Mouse (Mus musculus): ENCODE measurements around the gene Fbxl7. TPM values are rescaled to one million over a fixed set of nuclear protein-coding genes. Genes with fewer than 3 reads are reported as not detected.
"Not testable (repeated sequence)": the region's sequence is repeated elsewhere in the genome, so short reads cannot be mapped to it uniquely, and the experiment has no call there.

Gene Fbxl7
- polyA plus RNA-seq, 1 experiment = 7.8 TPM

DNA sequence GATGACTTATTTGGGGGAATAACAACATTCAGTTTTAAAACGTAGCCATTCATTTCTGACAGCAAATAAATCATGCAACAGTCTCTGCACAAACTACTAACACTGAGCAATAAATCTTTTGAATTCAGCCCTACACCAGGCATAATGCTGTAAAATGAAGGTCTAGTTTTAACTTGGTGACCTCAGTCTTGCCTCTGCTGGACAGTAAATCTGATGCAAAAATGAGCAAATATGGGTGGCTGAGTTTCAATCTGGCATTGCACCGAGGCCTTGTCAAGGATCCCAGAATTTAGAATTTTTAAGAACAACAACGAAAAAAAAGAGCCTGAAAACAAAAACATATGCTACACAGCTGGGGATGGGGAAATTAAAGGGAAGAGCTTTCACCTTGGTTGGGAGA is 85.8 kb downstream of the Fbxl7 start:
- no peak for DNase-seq (ENCODE audit: low spot score)

DNA sequence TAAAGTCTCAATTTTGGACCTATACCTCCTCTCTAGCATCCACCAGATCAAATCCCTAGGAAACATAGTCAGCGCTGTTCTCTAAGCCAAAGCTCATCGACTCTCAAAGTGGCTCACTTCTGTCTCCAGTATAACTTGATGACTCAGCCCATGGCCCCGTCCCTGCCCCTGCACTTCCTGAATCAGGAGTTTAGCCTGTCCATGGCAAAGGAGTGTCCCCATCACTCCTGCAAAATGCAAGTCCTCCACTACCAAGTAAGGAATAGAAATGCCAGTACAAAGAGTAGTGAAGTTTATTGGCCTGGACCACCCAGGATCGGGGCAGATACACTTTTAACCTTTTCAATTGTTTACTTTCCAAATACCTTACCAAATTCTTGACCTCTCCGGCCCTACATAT is 91.3 kb downstream of the Fbxl7 start:
- no peak for DNase-seq (ENCODE audit: low spot score)

DNA sequence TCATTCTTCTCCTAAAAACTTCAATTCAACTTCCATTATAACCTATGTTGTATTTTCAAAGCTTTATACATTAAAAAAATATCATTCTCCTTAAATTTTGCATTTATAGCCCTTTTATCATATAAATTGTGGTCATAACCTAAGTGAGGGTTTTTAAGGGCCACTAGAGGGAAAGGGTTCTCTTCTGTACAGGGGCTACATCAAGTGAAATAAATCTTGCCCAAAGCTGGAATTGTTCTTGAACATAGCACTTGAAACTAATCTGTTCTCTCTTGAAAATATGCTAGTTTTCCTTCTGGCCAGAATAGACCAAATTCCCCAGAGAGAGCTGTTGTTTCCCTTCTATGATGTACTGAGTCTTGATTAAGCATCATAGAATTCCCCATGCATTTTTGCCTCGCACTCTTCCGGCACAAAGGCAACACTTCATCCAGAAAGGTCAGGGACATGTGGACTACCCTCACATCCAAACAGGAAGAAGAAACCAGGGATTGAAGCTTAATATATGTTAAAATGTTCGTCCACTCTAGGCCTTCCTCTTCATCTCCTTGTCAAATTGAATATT is 95.8 kb downstream of the Fbxl7 start:
- DNase-seq (ENCODE audit: low spot score) = no peak

DNA sequence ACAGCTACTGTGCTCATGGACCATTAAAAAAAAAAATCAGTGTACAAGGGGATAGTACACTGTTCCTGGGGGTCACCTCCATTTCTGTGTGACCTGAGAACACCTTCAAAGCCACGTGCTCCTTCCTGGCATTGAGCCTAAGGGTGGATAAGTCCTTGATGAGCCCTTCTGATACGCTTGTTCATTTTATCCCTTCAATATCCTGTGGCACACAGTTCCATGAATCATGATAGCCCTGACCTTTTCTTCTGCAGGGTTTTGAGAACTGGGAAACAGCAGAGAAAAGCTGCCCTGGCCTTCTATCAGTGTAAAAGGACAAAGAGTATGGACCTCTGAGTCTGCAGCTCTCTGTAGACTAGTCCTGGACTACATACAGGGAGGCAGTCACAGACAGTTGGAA is 99.4 kb downstream of the Fbxl7 start:
- no peak for DNase-seq (ENCODE audit: low spot score)

DNA sequence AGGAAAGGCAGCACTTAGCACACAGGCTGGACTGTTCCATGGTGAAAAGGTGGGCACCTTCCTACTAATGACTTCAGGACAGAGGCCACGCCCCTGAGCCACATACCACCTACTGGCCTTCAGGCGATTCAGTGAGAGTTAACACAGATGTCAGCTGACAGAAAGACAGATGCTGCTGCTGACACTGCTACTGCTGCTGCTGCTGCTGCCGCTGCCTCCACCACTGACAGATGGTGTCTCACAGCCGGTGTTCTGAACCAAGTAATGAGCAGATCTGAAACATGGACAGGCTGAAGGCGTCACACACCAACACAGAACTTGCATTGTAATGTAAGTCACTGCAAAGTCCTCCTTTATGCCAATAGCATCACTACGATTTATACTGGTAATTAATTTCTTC is 99.9 kb downstream of the Fbxl7 start:
- no peak for DNase-seq (ENCODE audit: low spot score)

DNA sequence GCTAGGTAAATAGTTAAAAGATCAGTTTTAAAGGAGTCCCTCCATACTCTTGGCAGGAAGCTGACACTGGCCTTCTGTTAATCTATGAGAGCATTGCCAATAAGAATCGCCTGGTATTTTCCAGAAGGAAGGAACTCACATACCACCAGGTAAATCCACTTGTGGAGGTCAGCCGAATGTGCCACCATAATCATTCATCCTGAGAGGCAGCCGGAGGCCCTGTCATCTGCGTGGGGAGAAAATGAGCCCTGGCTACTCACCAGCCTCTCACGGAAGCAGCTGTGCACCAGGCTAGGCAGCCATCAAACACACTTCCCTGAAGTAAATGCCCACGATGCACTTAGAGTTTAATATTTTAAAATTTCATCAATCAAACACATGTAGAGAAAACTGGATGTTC is 108.2 kb downstream of the Fbxl7 start:
- no peak for DNase-seq (ENCODE audit: low spot score)

DNA sequence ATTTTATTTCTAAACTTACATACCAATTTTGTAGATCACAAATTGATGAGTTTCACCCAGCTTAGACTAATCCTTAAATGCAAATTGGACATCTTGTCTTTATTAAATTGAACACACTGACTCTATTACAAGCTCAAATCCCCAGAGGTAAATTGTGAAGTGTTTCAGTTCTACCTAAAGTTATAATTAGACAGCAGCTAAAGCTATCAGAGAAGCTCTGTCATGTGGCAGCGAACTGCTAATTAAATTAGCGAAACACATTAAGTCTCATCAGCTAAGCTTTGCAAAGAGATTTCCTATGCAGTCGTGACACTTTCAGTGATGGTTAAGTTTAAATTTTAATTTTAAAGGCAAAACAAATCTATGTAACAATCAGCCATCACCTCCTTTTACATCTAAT is 114.8 kb downstream of the Fbxl7 start:
- no peak for DNase-seq (ENCODE audit: low spot score)

DNA sequence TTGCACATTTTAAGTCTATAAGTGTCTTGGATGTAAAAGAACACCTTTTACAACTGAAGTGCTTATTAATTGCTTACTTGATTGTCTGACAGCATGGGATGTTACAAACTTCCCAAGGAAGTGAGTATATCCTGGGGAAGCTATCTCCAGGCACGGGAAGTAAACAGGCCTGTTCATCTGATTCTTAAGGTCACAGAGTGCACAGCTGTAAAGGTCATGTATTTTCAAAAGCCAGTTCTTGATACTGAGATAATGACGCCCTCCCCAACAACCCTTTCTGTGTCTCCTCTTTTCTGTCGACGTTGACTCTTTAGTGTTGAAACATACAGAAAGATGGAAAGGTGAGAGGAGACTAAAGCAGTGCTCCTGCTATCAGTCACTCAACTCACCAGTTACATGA is 116.3 kb downstream of the Fbxl7 start:
- no peak for DNase-seq (ENCODE audit: low spot score)

DNA sequence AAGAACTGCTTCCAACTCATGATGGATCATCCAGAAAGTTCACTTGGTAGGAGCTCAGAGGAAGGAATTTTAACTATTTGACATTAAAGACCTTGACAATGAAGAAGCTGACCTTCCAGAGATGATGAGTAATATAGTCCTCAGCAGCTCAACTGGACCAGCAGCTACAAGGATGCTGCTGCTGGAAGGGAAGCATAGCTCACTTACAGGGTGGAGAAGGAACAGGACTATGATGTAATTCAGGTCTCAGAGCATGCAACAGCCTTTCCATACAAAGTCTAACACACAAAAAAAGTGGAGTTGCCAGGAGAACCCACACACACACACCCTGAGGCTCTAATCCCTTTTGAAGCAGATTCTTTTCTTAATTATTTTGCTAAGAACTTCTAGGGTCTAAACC is 119.7 kb downstream of the Fbxl7 start:
- no peak for DNase-seq (ENCODE audit: low spot score)

DNA sequence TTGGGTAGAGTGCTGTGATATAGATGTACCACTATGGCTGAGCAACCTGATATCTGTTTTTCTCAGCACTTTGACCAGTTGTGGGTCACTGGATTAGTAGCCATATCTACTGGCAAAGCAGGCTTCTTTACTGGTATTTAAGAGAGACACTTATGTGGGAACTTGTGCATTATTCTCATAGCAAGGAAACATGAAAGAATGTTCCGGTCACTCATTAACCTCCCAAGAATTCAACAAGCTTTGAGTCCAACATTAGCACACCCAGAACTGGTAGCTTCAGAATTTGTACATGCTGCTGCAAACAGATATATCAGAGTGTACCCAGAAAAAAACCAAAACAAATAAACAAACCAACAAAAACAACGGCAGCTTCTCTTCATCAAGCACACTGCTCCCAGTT is 120.5 kb downstream of the Fbxl7 start:
- no peak for DNase-seq (ENCODE audit: low spot score)

DNA sequence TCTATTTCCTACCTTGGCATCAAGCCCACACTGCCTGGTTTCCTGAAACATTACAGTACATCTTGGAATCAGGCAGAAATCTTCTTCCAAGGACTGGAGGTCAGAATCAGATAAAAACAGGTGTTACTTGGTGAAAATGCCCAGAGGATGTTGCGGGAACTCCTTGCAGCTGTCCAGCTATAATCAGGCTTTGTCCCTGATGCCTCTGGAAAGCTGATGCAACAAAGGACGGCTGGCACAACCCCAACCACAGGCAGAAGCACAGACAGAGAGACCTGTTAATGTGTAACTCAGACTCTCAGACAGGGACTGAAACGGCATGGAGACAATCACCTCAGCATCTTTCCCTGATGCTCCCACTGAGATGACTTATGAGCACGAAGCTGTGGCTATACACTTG is 133.7 kb downstream of the Fbxl7 start:
- DNase-seq (ENCODE audit: low spot score) = no peak

DNA sequence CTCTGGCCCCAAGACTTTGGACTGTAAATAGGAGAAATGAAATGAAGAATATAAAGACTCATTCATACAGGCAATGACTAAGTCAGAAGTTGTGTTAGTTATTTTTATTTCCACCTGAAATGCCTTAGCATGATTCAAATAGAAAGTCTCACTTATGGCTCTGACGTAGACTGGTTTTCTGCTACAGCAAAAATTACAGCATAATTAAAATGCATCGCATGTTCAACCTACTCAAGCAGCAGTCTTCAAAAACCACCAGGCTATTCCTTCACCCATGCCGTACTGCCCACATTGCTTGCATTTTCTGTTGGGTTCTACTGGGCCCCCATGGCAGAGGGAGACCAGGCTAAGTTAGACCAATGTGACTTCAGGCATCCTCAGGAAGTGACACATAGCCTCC is 146.9 kb downstream of the Fbxl7 start:
- no peak for DNase-seq (ENCODE audit: low spot score)

DNA sequence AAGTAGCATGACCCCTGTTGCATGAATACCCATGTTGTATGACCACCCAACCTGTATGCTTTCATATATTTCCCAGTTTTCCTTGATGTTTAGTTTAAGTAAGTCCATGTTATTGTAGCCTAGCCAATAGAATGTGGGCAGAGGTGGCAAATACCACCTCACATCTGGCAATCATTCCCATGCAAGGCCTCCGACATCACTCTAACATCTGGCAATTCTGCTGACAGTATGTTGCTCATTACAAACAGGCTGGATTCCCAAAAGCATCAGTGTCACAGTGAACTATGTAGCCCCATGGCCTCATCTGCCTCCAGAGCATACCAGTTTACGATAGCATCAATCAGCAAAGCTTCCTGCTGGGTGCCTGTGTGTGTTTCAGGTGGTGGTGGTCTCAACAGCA is 163.0 kb downstream of the Fbxl7 start:
- DNase-seq (ENCODE audit: low spot score) = no peak

DNA sequence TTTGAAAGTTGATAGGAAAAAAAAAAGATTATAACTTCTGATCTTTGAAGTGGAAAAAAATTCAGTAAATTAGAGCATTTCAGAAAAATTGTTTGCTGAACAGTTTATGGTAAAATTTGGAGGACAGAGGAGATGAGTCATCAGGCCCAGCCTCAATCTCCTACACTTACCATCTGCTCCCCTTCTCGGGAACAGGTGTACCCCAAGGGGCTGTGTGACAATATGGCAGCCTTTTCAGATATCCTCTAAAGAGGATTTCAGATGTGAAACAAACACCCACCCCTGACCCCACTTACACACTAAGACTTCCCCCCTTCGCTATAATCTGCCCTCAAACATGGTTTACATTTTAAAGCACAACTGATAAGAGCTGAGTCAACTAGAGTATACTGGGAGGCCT is 164.6 kb downstream of the Fbxl7 start:
- no peak for DNase-seq (ENCODE audit: low spot score)

DNA sequence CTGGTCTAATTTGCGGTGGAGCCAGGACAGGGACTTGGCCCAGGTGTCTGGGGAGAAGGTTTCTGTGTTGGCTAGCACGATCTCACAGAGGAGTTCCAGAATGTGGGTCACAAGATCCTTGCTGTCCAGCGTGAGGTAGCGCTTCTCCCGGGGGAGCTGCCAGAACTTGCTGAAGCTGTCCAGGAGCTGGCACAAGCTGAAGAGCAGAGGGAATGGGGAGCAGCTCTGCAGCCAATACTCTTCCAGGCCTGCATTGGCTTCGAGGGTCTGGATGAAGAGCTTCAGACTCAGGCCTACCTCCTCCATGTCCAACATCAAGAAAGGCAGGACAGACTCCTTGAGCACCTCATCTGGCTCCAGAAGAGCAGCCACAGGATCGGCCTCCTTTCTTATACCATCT is 166.0 kb downstream of the Fbxl7 start:
- not testable (repeated sequence) for DNase-seq (ENCODE audit: low spot score)

DNA sequence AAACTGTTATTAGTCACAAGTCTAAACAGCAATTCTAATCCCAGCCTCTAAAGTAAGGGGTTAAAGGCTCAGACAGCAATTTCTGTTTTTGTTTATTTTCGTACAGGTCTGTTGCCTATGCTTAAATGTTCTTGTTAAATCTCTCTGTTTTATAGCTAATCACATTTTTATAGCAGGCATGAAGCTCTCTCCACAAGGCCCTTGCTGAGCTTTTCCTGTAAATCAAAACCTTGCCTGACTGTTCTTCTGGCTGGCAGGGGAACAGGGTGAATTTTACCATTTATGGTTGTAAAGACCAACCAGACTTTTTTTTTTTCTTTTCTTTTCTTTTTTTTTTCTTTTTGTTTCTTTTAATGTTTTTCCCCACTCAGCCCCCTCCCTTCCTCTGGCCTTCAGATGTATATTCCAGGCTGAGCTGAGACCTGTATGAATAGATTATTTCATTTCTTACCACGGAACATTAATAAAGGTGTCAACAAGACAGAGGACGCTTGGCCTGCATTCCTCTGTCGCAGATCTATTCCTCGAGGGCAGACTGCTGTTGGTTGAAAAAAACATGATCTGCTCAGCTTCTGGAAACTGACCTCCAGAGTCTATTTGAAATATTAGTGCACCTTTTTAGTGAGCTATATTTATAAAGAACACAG is 176.9 kb downstream of the Fbxl7 start:
- DNase-seq (ENCODE audit: low spot score) = no peak

DNA sequence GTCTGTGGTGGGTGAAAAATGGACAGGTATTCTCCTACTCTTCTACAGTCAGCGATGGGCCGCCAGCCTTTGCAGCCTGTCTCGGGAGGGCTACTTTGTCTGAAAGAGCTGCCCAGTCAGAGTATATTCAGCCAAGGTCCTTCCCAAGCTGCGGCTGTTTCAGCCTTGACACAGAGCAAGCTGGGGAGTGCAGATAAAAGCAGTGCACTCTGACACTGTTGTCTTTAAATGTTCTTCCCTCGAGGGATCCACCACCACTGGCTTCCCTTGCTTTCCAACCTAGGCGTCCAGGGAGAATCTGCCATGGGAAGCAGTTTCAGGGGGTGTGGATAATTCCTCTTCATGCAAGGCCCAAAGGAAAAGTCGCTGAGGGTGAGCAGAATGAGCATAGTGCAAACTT is 177.4 kb downstream of the Fbxl7 start:
- DNase-seq (ENCODE audit: low spot score) = no peak

DNA sequence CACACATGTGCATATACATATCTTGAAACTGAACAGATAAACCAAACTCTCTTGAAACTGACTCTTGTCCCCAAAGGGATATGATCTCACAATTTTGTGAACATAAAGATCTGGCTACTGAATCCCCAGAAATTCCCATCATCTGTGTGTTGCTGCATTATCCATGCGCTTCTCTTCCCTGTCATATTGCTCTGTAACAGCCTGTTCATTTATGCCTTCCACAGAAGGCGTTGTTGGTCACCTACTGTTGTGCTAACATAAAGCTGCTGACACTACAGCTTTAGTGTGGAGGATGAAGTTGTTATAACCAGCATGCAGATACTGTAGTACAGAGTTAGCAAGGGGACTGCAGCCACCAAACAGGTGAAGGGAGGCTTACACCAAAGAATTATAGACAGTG is 179.2 kb downstream of the Fbxl7 start:
- DNase-seq (ENCODE audit: low spot score) = no peak

DNA sequence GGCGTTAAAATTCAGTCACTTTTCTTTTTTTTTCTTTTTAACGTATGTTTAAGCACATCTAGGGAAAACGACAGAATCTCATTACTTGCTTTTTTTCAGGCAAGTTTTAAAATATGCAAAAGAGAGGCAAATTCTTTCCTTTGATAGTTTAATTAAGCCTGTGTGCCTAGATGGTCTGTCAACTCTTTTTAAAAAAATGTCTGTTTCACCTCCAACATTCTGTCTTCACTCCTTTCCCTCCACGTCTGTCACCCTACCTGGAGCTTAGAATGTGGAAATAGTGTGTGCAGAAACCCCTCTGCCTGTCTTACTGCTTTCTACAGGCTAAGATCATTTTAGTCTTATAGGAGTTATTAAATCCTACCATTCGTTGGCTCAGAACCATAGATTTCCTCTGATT is 179.7 kb downstream of the Fbxl7 start:
- DNase-seq (ENCODE audit: low spot score) = no peak

DNA sequence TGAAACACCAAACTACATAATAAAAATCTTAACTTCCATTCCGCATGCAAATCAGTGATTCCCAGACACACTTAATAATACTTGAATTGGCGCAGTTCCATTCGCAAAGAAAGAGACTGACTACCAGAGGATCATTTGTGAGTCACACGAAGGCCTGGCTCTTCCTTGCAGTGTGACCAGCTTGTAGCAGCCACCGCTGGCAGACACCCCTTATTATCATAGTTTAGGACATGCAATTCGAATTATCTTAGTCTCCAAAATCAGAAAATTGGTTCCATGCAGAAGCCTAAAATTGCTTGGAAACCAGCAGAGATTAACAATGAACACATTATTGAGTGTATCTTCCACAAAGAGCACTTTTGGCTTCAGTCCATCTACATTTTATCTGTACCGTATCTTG is 183.1 kb downstream of the Fbxl7 start:
- DNase-seq (ENCODE audit: low spot score) = no peak

DNA sequence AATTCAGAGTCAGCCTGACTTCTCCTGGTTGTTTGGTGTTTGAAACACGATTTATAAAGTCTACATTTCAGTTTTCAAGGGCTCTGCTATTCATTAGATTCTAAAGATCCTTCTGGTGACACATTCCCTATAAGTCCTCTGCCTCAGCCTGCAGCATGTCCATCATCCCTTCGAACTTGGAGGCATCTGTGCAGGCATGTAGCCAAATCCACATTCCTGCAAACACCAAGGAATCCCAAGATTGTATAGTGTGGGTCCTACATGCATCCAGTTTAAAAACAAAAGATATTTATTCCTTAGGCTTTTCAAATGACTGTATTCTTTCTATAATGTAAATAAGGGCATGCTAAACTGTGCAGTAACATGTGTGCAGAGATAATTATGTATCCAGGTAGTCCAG is 190.4 kb downstream of the Fbxl7 start:
- DNase-seq (ENCODE audit: low spot score) = no peak

DNA sequence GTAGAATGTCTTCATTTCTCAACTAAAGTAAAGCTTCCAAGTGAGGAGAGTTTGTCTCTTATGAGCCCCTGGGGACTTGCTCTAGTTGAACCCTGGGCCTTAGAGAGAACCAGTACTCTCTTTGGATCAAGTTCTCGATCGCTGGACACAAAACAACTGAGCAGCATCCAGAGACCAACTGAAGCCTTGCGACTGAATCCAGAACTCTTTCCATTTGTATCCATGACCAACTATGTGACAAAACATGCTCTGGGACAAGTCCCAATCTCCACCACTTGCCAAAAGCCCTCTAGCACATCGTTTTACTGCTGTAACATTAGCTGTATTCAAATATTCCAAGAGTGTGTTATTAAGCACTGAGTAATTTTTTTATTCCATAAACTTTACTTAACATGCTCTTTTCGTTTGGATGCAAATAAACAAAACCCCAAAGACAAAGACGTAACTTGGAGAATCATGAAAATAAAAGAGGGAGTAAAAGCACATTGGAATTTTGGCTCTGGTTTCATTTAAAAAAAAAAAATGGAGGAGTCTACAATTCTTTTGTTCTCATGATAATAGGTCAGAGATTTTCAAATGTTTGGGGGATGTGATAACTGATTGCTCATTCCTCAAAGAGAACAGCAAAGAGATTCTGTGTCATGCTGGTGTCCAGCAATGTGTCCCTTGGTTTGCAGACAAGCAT is 192.1 kb downstream of the Fbxl7 start:
- DNase-seq (ENCODE audit: low spot score) = no peak

DNA sequence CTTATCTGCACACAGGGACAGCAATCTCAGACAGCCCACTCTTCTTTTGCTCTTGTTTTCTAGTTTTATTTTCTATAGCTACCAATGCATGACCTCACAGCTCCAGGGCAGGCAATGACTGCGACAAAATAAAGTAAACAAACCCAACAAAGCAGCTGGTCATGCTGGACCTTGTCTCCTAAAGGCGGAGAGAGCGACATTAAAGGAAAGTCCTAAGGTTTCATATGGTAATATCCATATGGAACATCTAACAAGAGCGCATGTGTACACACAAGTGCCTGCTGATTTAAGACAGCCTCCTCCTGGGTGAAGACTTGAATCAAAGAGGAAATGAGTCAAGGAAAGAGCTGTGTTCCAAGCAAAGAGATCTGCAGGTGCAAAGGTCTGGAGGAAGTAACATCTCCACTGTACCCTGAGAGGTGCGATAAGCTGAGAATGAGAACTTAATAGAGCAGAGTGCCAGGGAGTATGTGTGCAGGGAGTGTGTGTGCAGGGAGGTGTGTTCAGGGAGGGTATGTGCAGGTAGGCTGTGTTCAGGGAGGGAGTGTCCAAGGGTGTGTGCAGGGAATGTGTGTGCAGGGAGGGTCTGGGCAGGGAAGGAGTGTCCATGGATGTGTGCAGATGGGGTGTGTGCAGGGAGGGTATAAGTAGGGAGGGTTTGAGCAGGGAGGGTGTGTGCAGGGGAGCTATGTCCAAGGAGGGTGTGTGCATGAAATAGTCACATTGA is 193.3 kb downstream of the Fbxl7 start:
- DNase-seq (ENCODE audit: low spot score) = no peak
